Mouse (Mus musculus) stomach, postnatal 0 days (tissue): ENCODE measurements at regions not wholly inside any gene's neighbourhood (a gene's known extent, or its start where the extent isn't known, plus 50 kb on each side); places are given as distances from the start of the nearest gene placed in this dataset.

ENCODE experiments used
- CTCF ChIP-seq: IDR thresholded peaks from 2 replicates; pipeline ENCODE4 v1.5.1; 2016; ENCODE audit warnings: antibody characterized with exemption, low read depth, mild to moderate bottlenecking, moderate library complexity
- EP300 ChIP-seq: optimal IDR thresholded peaks from 2 replicates; pipeline ENCODE3; 2016; ENCODE audit warnings: antibody characterized with exemption

GRCm38 (mm10) chr9:46608695-46609094 is 288.9 kb upstream of the 4931429L15Rik start:
- no peak for TF ChIP-seq CTCF
- no peak for TF ChIP-seq EP300
